Mouse (Mus musculus) midbrain, embryonic 10.5 days (tissue): ENCODE data around the gene Hacl1. TPM values are rescaled to one million over a fixed set of nuclear protein-coding genes. Genes with fewer than 3 reads are reported as not detected.

ENCODE experiments used
- DNase-seq: peaks from one replicate; pipeline ENCODE4 v3.0.0-alpha.2; 2017; ENCODE audit warnings: low spot score
- H3K27ac ChIP-seq: fragments of 300-500 bp; sonication (generic); replicated peaks from 2 replicates; pipeline ENCODE4 v1.5.1; 2016; ENCODE audit warnings: mild to moderate bottlenecking
- H3K27me3 ChIP-seq: fragments of 300-500 bp; sonication (generic); 2 replicates; pipeline ENCODE4 v1.6.1; 2016; ENCODE audit warnings: low read depth, mild to moderate bottlenecking; ENCODE audit not compliant: poor library complexity, severe bottlenecking
- H3K36me3 ChIP-seq: fragments of 300-500 bp; sonication (generic); 2 replicates; pipeline ENCODE4 v1.6.1; 2016; ENCODE audit warnings: mild to moderate bottlenecking, moderate library complexity
- H3K4me1 ChIP-seq: fragments of 300-500 bp; sonication (generic); 2 replicates; pipeline ENCODE4 v1.6.1; 2016
- H3K4me3 ChIP-seq: fragments of 300-500 bp; sonication (generic); 2 replicates; pipeline ENCODE4 v1.5.1; 2016; ENCODE audit warnings: mild to moderate bottlenecking, moderate library complexity
- H3K9me3 ChIP-seq: fragments of 300-500 bp; sonication (generic); replicated peaks from 2 replicates; pipeline ENCODE4 v1.6.1; 2016; ENCODE audit warnings: mild to moderate bottlenecking
- WGBS: fragments of 180-500 bp; shearing (Covaris S2); methylation state at CpG from one replicate; pipeline ENCODE4 v1.1.7; 2016; 5-methylcytosine and 5-hydroxymethylcytosine counted together
- polyA plus RNA-seq: library from polyadenylated mRNA; unstranded; fragments of >200 nt; fragmentation: Nextera tagmentation; extraction: Ambion mirVana; gene quantifications from 2 replicates; pipeline ENCODE4 v1.2.1, GENCODE M21; 2016

The Hacl1 gene
- 7.2 and 9.5 TPM in 2 replicates for polyA plus RNA-seq

DNA sequence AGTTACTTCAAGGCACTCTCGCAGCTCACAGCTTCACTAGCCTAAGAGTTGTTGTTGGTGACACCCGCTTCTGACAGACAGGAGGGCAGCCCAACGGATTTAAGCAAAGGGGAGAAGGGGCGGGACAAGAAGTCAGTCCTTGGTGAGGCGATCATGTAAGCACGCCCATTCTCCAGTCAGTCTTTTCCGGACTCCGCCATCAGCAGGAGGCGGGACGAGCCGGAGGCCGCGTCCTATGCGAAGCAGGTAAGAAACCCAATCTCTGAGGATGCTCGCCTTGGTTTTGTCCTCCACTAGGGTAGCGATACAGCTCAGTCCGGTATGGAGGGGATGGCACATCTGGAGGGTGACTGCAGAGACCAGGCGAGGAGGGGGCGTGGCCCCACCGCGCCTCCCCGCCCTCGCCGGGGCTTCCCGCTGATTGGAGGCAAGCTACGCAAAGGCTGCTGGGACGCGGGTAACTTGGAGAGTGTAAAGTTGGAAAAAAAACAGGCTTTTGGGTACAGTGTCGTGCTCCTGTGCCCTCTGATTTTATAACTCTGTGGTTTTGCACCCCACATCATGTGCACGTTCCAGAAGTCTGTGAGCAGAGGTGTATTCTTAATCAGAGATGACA lies at the start of gene Hacl1, which contains the start of gene Btd:
TSS of gene Hacl1 (minus strand) at position 397 of the 616 bp plus-strand sequence.
TSS of gene Btd (plus strand) at position 139 of the 616 bp plus-strand sequence.
- H3K36me3 ChIP-seq: no peaks in the 10 kb centered on the region
- peaks cover 18% of the 10 kb centered on the region for H3K4me1 ChIP-seq
- H3K27me3 ChIP-seq: no peaks in the 10 kb centered on the region
- peak; percentile 91 for DNase-seq
- WGBS: under 1% methylated on average over 30 of the region's 30 CpGs
- H3K27ac ChIP-seq: peak within 1 kb of the TSS; percentile 89
- peak within 1 kb of the TSS; percentile 72 for H3K4me3 ChIP-seq
- no peaks in the 10 kb centered on the region for H3K9me3 ChIP-seq

DNA sequence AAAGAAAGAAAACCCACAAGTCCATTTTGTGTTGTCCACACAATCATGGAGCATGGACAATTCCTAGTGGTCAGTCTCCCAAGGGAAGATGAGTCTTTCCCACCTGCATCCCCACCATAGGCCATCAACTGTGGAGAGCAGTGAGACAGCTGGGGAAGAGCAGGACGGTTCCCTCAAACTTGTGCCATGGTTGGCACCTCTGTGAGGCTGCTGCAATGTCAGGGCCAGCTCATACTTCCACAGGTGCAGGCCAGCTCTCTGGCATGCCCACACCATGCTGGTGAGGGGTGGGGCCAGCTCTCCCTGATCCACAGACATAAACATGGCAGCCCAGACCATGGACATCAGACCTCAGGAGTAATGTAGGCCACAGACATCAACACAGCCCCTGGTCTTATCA lies 45.1 kb upstream of the Hacl1 start:
- no peaks in the 10 kb centered on the region for H3K9me3 ChIP-seq
- H3K27me3 ChIP-seq: no peaks in the 10 kb centered on the region
- WGBS: 96% methylated on average over 1 of the region's 1 CpGs
- DNase-seq: no peak
- H3K4me1 ChIP-seq: 0 out of 2 replicates have a peak, but pooled peaks cover 3% of the 10 kb centered on the region
- no peak overlapping the region for H3K27ac ChIP-seq
- H3K36me3 ChIP-seq: no peaks in the 10 kb centered on the region
- H3K4me3 ChIP-seq: no peak overlapping the region

DNA sequence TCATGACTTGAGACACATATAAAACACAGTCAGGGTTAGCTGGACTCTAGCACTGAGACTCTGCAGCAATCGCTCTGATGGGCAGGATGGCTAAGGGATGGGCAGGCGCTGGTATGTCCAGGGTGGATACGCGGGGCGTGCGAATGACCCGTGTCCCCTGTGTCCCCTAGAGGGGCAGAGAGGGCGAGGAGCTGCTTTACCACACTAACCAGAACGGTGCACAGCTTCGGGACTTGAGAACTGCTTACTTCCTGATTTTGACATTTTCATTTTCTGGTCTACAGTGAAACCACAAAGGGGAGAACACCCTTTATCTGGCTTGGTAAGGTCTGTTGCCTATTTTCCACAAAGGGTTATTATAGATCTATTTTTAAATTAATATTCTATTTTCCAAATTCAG lies 44.6 kb upstream of the Hacl1 start:
- H3K9me3 ChIP-seq: no peaks in the 10 kb centered on the region
- no peaks in the 10 kb centered on the region for H3K36me3 ChIP-seq
- 95% methylated on average over 10 of the region's 10 CpGs for WGBS
- H3K27me3 ChIP-seq: no peaks in the 10 kb centered on the region
- DNase-seq: no peak
- H3K4me1 ChIP-seq: 0 out of 2 replicates have a peak, but pooled peaks cover 3% of the 10 kb centered on the region
- no peak overlapping the region for H3K4me3 ChIP-seq
- H3K27ac ChIP-seq: no peak overlapping the region

DNA sequence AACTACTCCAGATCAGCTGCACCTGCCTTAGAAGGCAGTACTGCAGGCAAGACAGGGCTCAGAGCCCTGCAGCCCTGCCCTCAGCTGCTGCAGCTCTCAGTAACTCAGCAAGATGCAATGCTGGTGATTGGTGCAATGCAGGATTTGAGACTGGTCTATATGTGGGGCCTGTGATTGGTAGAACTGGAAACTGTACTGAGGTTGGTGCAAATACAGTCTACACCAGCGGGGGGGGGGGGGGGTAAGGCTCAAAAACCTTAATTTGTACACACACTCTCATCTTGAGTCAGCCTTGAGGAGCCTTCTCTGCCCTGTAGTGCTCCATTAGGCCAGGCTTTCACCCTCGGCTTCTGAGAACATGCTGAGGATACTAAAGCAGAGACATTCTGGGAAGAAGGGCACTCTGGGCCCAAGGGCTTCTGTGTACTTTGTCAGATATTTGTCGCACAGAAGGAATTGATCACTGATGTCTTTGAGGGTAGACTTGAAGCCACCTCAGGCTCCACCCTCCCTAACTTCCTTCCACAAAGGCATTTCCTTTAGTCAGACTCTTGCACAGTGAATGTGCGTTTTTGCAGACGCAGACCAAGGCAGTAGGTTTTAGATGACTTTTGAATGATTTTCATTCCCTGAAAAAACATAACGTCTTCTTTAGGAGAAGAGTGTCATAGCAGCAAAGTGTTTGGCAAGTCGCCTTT lies 43.4 kb upstream of the Hacl1 start:
- Histone ChIP-seq H3K36me3 (no peaks in the 10 kb centered on the region), H3K9me3 (no peaks in the 10 kb centered on the region), H3K27ac (no peak overlapping the region), H3K4me3 (no peak overlapping the region), H3K4me1 (0 out of 2 replicates have a peak, but pooled peaks cover 3% of the 10 kb centered on the region), H3K27me3 (no peaks in the 10 kb centered on the region)
- WGBS: 79% methylated on average over 6 of the region's 7 CpGs
- no peak for DNase-seq

DNA sequence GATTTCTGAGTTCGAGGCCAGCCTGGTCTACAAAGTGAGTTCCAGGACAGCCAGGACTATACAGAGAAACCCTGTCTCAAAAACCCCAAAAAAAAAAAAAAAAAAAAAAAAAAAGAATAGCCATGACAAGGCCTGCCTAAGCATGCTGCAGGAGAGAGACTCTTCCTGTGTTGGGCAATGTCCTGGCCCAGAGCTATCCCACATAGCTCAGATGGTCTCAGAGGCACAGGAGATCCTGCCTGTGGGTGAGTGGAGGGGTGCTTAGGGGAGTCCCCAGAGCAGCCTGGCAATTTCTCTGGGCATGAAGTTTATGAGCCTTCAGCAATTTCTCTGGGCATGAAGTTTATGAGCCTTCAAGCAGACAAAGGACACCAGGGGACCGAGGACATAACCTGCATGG lies 42.5 kb upstream of the Hacl1 start:
- Histone ChIP-seq H3K27me3 (no peaks in the 10 kb centered on the region), H3K4me1 (0 out of 2 replicates have a peak, but pooled peaks cover 3% of the 10 kb centered on the region), H3K4me3 (no peak overlapping the region), H3K36me3 (no peaks in the 10 kb centered on the region), H3K9me3 (no peaks in the 10 kb centered on the region), H3K27ac (0 out of 2 replicates have a peak overlapping the region, but pooled peaks have one; percentile 28)
- WGBS: 90% methylated on average over 2 of the region's 2 CpGs
- no peak for DNase-seq

DNA sequence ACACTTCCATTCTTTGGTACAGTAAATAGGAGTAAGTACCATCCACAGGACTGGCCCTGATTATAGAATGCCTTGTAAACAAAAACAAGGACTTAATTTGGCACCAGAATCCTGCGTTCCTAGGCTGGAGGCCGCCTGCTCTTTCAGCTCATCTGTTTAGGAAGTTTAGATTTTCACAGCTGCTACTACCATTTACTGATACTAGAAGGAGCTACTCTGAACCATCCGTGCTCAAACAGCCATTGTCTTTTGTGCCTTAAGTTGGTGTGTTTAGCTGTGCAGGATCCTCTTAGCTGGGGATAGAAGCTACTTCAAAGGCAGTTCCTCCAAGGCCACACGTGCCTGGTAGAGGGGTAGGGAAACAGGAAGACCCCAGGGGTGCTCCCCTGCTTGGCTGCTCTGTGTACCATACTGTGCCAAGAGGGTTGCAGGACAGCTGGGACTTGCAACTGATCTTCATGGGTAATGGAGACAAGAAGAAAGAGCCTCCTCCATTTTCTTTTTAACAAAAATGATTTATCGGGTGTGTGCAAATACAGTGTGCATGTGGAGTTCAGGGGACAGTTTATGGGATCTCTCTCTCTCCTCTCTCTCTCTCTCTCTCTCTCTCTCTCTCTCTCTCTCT lies 41.0 kb upstream of the Hacl1 start:
- Histone ChIP-seq H3K4me1 (no peaks in the 10 kb centered on the region), H3K27me3 (no peaks in the 10 kb centered on the region), H3K4me3 (no peak overlapping the region), H3K36me3 (no peaks in the 10 kb centered on the region), H3K9me3 (no peaks in the 10 kb centered on the region), H3K27ac (no peak overlapping the region)
- 50% methylated on average over 5 of the region's 5 CpGs for WGBS
- DNase-seq: no peak

DNA sequence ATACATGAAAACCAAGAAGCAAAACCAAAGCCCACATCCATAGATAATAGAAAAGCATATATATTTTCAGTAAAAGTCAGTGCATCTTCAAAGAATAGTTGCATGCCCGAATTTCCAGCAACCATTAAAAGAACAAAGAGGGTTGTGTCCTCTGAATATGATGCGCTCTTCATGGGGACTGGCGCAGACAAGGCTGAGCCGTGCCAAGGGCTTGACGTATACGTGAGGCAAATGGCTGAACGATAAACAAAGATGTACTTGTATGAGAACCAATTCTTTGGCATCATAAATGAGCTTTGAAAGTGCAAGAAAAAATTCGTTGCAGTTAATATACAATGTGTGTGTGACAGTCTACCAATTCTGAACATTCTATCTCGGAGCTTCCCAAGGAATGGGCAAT lies 40.2 kb upstream of the Hacl1 start:
- Histone ChIP-seq H3K4me3 (no peak overlapping the region), H3K9me3 (no peaks in the 10 kb centered on the region), H3K27me3 (no peaks in the 10 kb centered on the region), H3K36me3 (no peaks in the 10 kb centered on the region), H3K27ac (no peak overlapping the region), H3K4me1 (no peaks in the 10 kb centered on the region)
- 92% methylated on average over 9 of the region's 9 CpGs for WGBS
- DNase-seq: no peak

DNA sequence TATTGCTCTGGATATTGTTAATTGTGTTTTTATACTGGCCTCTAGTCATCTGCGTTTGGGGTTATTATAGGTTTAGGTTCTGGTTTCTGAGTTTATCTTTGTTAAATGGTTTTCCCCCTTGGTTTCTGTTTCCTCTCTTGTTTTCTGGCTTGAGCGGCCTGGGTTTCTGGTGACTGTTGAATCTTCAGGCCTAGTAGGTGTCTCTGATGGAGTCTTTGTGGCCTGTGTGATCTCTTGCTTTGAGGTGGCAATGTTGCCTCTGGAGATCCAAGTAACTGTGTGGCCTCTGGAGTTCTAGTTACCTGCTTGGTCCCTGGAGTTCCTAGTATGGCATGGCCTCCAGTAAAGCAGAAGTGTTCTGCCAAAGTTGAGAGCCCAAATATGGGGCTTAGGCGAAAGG lies 39.6 kb upstream of the Hacl1 start:
- 90% methylated on average over 3 of the region's 3 CpGs for WGBS

DNA sequence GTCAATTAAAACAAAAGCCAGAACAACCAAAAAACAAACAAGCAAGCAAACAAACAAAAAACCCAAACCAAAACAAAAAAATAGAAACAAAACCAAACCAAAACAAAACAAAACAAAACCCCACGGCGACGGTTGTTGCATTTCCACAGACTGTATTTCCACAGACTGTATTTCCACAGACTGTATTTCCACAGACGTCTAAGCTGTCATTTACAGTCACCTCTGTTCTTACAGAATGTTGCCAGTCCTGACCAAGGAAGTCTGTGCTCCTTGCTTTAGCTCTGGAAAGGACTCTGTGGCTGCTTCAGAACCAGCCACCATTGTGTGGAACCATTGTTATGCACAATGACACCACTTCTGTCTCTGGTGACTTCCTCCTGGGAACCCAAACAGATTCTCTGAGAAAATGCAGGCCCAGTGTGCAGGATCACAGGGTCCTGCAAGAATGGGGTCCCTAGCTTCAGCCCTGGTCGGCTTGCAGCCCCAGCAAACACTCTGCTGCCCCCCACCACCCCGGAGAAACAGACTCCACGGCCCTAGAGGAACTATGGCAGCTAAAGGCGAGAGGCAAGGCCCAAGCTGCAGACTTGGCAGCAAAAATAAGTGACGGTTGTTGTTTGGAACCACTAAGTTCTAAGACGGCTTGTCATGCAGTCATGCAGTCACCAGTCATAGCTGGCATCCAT lies 30.7 kb upstream of the Hacl1 start:
- no peaks in the 10 kb centered on the region for H3K9me3 ChIP-seq
- H3K27ac ChIP-seq: peak overlapping the region; percentile 78
- H3K36me3 ChIP-seq: peaks cover 8% of the 10 kb centered on the region
- no peaks in the 10 kb centered on the region for H3K27me3 ChIP-seq
- DNase-seq: peak; percentile 10
- 47% methylated on average over 10 of the region's 10 CpGs for WGBS
- peaks cover 25% of the 10 kb centered on the region for H3K4me1 ChIP-seq
- no peak overlapping the region for H3K4me3 ChIP-seq

More for the DNA sequence above, 39.6 kb upstream of the Hacl1 start:
- H3K27ac ChIP-seq: no peak overlapping the region
- H3K4me3 ChIP-seq: no peak overlapping the region
- H3K9me3 ChIP-seq: no peaks in the 10 kb centered on the region
- no peaks in the 10 kb centered on the region for H3K4me1 ChIP-seq
- H3K27me3 ChIP-seq: no peaks in the 10 kb centered on the region
- DNase-seq: no peak
- H3K36me3 ChIP-seq: no peaks in the 10 kb centered on the region

DNA sequence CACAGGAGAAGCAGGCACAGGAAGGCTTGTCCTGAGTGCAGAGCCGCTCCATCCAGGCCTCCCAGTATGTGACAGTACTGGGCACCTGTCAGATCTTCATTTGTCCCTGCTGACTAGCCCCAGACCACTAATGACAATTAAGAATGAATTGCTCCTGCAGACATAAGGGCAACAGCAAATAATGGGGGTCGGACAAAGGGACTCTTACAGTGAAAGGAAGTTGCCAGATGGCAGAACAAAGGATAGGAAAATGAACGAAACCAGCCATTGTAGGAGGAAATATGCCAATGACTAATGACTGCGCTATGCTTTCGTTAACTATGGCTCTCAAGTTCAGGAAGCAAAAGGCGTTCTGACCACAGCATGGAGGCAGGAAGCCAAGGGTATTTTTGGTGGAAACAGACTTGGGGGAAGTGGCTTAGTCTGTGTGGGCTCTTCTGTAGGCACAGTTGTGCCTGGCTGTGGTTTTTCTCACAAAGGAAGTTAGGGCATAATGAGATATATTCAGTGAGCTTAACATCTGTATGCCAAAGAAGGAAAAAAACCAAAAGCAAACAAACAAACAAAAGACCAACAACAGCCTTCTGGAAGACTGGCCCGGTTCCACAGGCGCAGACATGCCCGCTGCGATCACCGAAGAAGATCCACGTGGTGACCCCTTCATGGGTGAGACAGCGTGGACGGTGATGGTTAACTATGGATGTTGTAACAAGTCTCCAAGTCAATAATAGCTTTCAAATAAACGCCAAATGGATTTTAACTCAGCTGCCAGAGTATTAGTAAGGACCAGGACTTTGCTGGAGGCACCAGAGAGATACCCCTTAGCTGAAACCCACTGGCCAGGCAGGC lies 28.8 kb upstream of the Hacl1 start:
- Histone ChIP-seq H3K36me3 (peaks cover 9% of the 10 kb centered on the region), H3K4me3 (no peak overlapping the region), H3K27ac (peak overlapping the region; percentile 69), H3K4me1 (peaks cover 30% of the 10 kb centered on the region), H3K27me3 (no peaks in the 10 kb centered on the region), H3K9me3 (no peaks in the 10 kb centered on the region)
- 78% methylated on average over 15 of the region's 15 CpGs for WGBS
- no peak for DNase-seq

DNA sequence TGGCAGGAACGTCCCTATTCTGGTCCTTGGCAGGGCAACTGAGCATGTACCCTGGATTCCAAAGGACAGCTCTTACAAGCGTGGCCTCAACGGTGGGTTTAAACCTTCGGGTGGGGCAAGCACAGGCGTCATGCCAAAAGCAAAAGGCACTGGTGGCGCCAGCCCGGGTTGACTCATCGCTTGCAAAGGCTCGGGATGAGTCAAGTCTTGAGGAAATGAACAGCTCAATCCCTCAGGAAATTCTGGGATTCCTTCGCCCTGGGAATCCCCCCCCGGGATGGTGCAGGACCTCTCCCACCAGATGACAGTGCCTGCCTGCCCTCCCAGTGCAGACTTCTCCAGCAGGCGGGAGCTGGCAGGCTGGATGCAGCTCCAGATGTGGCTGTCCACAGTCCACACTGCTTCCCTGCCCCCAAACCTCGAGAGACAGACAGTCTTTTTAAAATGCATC lies 28.1 kb upstream of the Hacl1 start:
- Histone ChIP-seq H3K9me3 (no peaks in the 10 kb centered on the region), H3K27me3 (no peaks in the 10 kb centered on the region), H3K27ac (peak overlapping the region; percentile 69), H3K4me1 (peaks cover 36% of the 10 kb centered on the region), H3K36me3 (peaks cover 9% of the 10 kb centered on the region), H3K4me3 (no peak overlapping the region)
- no peak for DNase-seq
- 83% methylated on average over 13 of the region's 13 CpGs for whole genome bisulfite sequencing

DNA sequence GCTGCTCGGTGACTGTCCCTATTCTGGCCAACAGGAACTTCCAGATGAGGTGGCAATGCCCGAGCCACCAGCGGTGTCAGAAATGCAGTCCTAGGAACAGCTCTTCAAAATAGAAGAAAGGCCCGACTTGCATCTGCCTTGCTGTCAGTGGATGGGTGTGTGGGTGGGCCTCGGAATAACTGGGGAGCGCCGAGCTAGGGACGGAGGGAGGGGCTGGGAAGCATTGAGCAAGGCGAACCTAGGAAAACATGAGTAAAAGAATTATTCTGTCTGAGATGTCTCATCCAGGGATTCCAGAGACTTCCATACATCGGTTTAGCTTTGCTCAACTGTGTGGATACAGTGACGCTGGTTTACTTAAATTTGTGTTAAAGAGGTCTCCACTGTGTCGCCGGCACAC lies 27.2 kb upstream of the Hacl1 start:
- H3K4me3 ChIP-seq: no peak overlapping the region
- no peaks in the 10 kb centered on the region for H3K9me3 ChIP-seq
- peaks cover 43% of the 10 kb centered on the region for H3K4me1 ChIP-seq
- DNase-seq: no peak
- H3K27me3 ChIP-seq: no peaks in the 10 kb centered on the region
- peaks cover 9% of the 10 kb centered on the region for H3K36me3 ChIP-seq
- H3K27ac ChIP-seq: no peak overlapping the region
- 90% methylated on average over 13 of the region's 13 CpGs for WGBS
